ENCODE assay signal across 6 mouse cellular contexts in the genomic region with DNA sequence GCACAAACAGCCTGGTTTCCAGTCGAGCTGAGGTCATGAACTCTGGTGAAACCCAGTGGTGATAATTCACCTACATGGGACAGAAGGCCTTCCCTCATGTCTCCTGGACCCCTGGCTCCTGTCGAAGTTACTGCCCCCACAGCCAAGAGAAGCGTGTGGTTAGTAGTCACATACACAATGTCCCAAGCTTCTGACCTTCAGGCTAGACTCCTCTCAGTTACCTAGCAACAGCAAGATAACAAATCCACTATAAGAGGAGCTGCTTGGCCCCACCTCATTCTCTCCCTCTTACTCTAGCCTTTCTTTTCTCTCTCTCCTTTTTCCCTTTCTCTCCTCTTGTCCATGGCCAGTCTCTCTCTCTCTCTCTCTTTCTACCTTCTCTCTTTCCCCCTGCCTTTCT. TPM values are rescaled to one million over a fixed set of nuclear protein-coding genes. Genes with fewer than 3 reads are reported as not detected.
DNase-seq lines count a peak whose midpoint lies in the region; ATAC-seq and TF ChIP-seq lines count a peak whose summit lies in the region.
"Not testable (repeated sequence)": the region's sequence is repeated elsewhere in the genome, so short reads cannot be mapped to it uniquely, and the experiment has no call there.

No protein-coding gene starts in this region.

- not testable (repeated sequence) for H3K79me2 ChIP-seq in heart, adult 2 months (replicated peaks; ENCODE audit: control insufficient read depth, insufficient read depth, low read length)

- H3K9ac ChIP-seq in heart, adult 2 months (ENCODE audit: low read depth, low read length); heart, embryonic 12.5 days; heart, embryonic 16.5 days (ENCODE audit: low read length); intestine, embryonic 15.5 days; liver, embryonic 14.5 days (replicated peaks): not testable (repeated sequence)

- not testable (repeated sequence) for H3K9me3 ChIP-seq in heart, embryonic 12.5 days (replicated peaks); heart, embryonic 16.5 days (replicated peaks; ENCODE audit: control insufficient read depth, low read length); intestine, embryonic 15.5 days; liver, embryonic 14.5 days (ENCODE audit: control insufficient read depth, low read length)

- H3K4me3 ChIP-seq in heart, adult 2 months; heart, embryonic 12.5 days; heart, embryonic 16.5 days (ENCODE audit: low read length); intestine, embryonic 15.5 days (replicated peaks); liver, embryonic 14.5 days (ENCODE audit: insufficient read depth in 1 of 2, low read depth in 2 of 2, low read length in 2 of 2): not testable (repeated sequence)

- 19% methylated on average over 3 of the region's 3 CpGs for WGBS in heart, adult 2 months
- WGBS in heart, embryonic 12.5 days = 12% methylated on average over 3 of the region's 3 CpGs
- WGBS in heart, embryonic 16.5 days = 17% methylated on average over 3 of the region's 3 CpGs
- 20% methylated on average over 3 of the region's 3 CpGs for WGBS in intestine, embryonic 15.5 days
- WGBS in liver, embryonic 14.5 days (ENCODE audit: insufficient replicate concordance) = 31% methylated on average over 3 of the region's 3 CpGs

- 0 out of 2 replicates have a peak, but pooled peaks have one; percentile 49 for ATAC-seq in heart, embryonic 12.5 days (ENCODE audit: insufficient number of reproducible peaks, low FRiP score)
- ATAC-seq in heart, embryonic 16.5 days (replicated peaks; ENCODE audit: extremely low read depth, insufficient read depth, low FRiP score) = peak; percentile 68
- peak; percentile 37; the same call in 1 of the 2 replicates for ATAC-seq in intestine, embryonic 15.5 days
- ATAC-seq in liver, embryonic 14.5 days (ENCODE audit: insufficient read depth) = 0 out of 2 replicates have a peak, but pooled peaks have one; percentile 39

- intact Hi-C loops in heart, adult 2 months (cut with DNase I) = loop anchor here (5.0 to 10.0 kb wide), 5 partner anchors 37 to 825 kb away; a partner anchor contains a TSS

- TF ChIP-seq CTCF in heart, adult 2 months (IDR thresholded peaks at IDR 0.05); liver, embryonic 14.5 days (IDR thresholded peaks at IDR 0.05; ENCODE audit: low read depth): not testable (repeated sequence)

- not testable (repeated sequence) for H3K36me3 ChIP-seq in heart, adult 2 months (ENCODE audit: control insufficient read depth, insufficient read depth, low read length); intestine, embryonic 15.5 days; liver, embryonic 14.5 days (replicated peaks; ENCODE audit: control insufficient read depth, insufficient read depth, low read depth)
- H3K36me3 ChIP-seq in heart, embryonic 12.5 days = peaks cover 64% of the 10 kb centered on the region
- peaks cover 35% of the 10 kb centered on the region for H3K36me3 ChIP-seq in heart, embryonic 16.5 days (ENCODE audit: control insufficient read depth, insufficient read depth)

- DNase-seq in heart, adult 2 months = not testable (repeated sequence)
- DNase-seq in liver, embryonic 14.5 days (ENCODE audit: low read depth in 3 of 3, low spot score in 3 of 3) = peak in 1 of 3 experiments; percentile 35
- peak; percentile 33 for DNase-seq in lung, postnatal 25 days (ENCODE audit: low spot score)

- not testable (repeated sequence) for H3K4me1 ChIP-seq in heart, adult 2 months (ENCODE audit: control insufficient read depth, insufficient read depth, low read length); intestine, embryonic 15.5 days (replicated peaks)
- peaks cover 27% of the 10 kb centered on the region for H3K4me1 ChIP-seq in heart, embryonic 12.5 days (replicated peaks)
- H3K4me1 ChIP-seq in heart, embryonic 16.5 days (ENCODE audit: control insufficient read depth, insufficient read depth, low read length) = peaks cover 11% of the 10 kb centered on the region
- H3K4me1 ChIP-seq in liver, embryonic 14.5 days (replicated peaks; ENCODE audit: control insufficient read depth in 2 of 2, insufficient read depth in 2 of 2, low read length in 1 of 2) = peaks cover 23 to 29% of the 10 kb centered on the region in 2 experiments

- not testable (repeated sequence) for TF ChIP-seq EP300 in heart, adult 2 months (IDR thresholded peaks at IDR 0.05; ENCODE audit: insufficient read depth, low read depth, low read length); liver, embryonic 14.5 days (IDR thresholded peaks at IDR 0.05; ENCODE audit: low read depth)

- TF ChIP-seq POLR2A in heart, adult 2 months (IDR thresholded peaks at IDR 0.05; ENCODE audit: insufficient read depth, low read depth, low read length) = not testable (repeated sequence)

- peak overlapping the region; percentile 51 for H3K4me2 ChIP-seq in heart, embryonic 12.5 days
- peak overlapping the region; percentile 42; the same call in 1 of the 2 replicates for H3K4me2 ChIP-seq in heart, embryonic 16.5 days (ENCODE audit: low read depth, low read length)
- not testable (repeated sequence) for H3K4me2 ChIP-seq in intestine, embryonic 15.5 days (replicated peaks); liver, embryonic 14.5 days (ENCODE audit: low read depth)

- peak overlapping the region; percentile 47 for H3K27ac ChIP-seq in heart, adult 2 months
- peak overlapping the region; percentile 86 for H3K27ac ChIP-seq in heart, embryonic 12.5 days (ENCODE audit: poor library complexity, severe bottlenecking)
- H3K27ac ChIP-seq in heart, embryonic 16.5 days (ENCODE audit: low read length) = peak overlapping the region; percentile 86
- H3K27ac ChIP-seq in intestine, embryonic 15.5 days = not testable (repeated sequence)
- H3K27ac ChIP-seq in liver, embryonic 14.5 days = 0 out of 2 replicates have a peak overlapping the region, but pooled peaks have one; percentile 22

- H3K27me3 ChIP-seq in heart, adult 2 months (ENCODE audit: control insufficient read depth, insufficient read depth, low read length); heart, embryonic 12.5 days (replicated peaks); heart, embryonic 16.5 days (ENCODE audit: control insufficient read depth, insufficient read depth, low read length); intestine, embryonic 15.5 days (replicated peaks); liver, embryonic 14.5 days (ENCODE audit: control insufficient read depth, insufficient read depth, low read length): not testable (repeated sequence)

RNA-seq across cellular contexts. Expression of a gene that starts 51.7 kb away (rescaled TPM):
- 10 to 100 TPM; 14.0 to 16.8 TPM for total RNA-seq in heart, adult 2 months (2021)
- polyA plus RNA-seq in heart, adult 2 months (2012; rRNA removed) = 9.0 and 17.8 TPM in 2 replicates
- polyA plus RNA-seq in heart, embryonic 12.5 days (2016; fragmentation: Nextera tagmentation; extraction: Ambion mirVana) = 16.1 and 18.5 TPM in 2 replicates
- 7.5 and 8.6 TPM in 2 replicates for polyA plus RNA-seq in heart, embryonic 16.5 days (2015; fragmentation: Nextera tagmentation; extraction: Ambion mirVana)
- 5.0 and 5.9 TPM in 2 replicates for polyA plus RNA-seq in intestine, embryonic 15.5 days (2015; fragmentation: Nextera tagmentation; extraction: Ambion mirVana)
- 2.6 TPM in 2 replicates for polyA plus RNA-seq in liver, embryonic 14.5 days (2012; rRNA removed)
- 0.84 and 0.90 TPM in 2 replicates for polyA plus RNA-seq in liver, embryonic 14.5 days (2014; fragmentation: Nextera tagmentation; extraction: Ambion mirVana)
